Mouse (Mus musculus): ENCODE data around the gene Mdga2. TPM values are rescaled to one million over a fixed set of nuclear protein-coding genes. Genes with fewer than 3 reads are reported as not detected.

Mdga2 gene
- total RNA-seq, 2 experiments from 2014 or later = 0.11 TPM; not detected in 1

DNA sequence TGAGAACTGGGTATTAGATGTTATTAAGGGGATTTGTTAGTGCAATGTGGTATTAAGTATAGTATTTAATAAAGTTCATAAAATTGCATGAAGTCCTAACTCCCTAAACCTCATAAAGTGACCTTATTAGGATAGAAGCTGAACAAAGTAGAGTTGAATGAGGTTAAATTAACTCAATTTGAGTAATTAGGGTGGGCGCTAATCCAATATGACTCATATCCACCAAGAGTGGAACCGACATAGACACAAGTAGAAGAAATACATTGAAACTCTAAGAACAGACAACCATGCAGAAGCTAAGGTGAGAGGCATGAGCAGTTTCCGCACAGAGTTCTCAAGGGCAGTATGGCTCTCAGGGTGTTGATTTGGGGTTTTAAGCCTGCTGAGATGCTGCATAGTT is 165.7 kb downstream of the Mdga2 start:
- no peak for DNase-seq

DNA sequence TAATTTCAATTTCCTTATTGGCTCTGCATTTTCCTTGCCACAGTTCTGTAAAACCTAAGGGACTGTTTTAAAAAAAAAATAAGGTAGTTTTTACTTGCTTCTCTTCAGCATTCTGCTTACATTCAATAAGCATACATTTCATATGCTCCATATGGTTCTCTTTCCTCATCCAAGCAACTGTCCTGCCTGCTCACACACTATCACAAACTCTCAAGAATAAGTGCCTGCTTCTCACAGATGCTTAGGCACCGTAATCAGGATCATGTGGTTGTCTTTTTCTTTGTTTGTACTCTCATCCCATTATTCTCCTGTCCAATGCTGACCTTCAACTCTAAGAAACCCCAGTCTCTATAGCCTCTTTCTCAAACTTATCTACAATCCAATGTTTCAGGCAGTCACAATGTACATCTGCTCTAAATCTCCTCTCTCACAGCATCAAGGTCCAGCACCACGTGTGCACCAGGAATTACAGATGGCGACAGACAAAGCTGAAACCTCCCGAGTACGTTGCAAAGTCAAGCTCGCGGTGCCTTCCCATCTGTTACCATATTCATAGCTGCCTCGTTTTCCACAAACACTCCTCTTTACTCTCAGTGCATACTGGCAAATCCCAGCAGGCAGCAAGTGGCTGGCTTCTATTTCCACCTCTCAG is 177.1 kb downstream of the Mdga2 start:
- DNase-seq = no peak

DNA sequence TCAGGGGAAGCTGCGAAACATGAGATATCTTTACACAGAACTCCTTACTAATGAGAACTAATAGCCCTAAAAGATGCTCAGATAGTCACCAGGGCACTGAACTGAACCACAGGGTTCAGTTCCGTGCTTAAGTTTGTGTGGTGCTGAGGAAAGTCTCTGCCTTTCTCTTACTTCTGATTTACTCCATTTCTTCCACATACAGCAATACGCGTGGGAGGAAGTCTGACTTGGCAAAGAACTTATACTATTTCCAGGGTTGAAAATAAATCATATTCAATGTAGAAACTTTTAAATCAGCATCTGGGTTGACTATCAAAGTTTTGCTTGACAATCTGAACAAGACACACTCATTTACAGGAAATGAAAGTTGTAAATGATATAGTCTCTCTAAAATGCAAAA is 180.5 kb downstream of the Mdga2 start:
- no peak for DNase-seq

DNA sequence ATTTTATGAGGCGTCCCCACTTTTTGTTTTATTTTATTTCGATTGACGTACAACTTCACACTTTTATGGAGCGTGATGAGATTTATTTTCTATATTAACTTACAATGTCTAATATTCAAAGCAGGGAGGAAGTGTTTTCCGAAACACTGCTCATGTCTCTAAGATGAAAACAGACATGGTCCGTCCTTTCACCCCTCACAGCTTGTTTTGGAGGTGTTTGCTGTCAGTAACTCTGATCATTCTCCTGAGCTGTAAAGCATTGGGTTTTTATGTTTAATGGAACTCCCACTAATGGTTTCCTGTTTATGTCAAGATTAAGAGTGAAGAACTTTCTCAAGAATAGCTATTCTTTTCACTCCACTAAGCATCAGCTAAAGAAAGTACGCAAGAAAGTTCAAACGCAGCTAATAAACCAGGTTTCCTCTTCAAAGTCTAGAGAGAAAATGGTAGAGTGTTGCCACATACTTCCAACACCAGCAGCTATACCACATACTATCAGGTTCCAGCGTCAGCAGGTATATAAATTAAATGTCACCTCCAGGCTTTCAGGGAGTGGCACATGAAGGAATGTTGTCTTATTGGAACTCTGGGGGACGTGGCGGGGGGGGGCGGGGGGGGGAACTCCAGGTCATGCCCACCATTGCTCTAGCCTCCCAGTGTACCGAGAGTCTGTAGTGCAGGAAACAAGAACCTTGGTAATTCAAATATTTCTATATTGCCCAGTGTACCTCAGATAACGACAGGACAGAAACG is 186.7 kb downstream of the Mdga2 start:
- DNase-seq = no peak

DNA sequence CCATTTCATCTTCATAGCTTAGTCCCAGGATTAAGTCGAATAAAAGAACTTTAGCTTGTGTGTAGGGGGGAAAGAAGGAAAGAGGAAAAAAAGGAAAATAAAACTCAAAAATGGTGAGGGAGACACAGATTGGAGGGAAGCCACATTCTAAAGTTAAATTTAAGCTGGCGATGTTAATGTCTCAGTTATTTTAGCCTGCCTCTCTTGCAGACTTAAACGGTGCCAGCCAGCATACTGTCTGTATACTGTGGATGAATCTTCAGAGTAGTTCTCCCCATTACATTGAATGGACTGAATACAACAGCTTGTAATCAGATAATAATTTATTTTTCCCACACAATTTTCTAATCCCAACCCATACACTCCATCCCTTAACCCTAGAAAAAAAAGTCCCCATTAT is 205.2 kb downstream of the Mdga2 start:
- no peak for DNase-seq

DNA sequence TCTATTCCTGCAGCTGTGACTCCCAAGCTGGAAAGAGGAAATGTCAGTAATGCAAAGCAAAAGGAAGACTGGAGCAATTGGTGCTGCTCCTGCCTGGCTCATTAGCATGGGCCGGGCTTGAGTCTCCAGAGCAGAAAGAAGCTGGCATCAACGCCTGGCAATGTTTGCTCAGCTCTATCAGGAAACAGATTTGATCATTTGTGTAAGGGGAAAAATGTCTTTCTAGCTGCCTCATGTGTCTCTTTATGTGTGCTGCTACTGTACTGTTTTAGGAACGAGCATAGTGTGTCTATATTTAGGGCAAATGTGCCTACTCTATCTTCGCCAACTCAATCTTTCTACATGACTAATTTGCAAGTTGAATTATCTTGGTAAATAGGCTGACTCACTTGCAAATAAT is 211.0 kb downstream of the Mdga2 start:
- DNase-seq = no peak

DNA sequence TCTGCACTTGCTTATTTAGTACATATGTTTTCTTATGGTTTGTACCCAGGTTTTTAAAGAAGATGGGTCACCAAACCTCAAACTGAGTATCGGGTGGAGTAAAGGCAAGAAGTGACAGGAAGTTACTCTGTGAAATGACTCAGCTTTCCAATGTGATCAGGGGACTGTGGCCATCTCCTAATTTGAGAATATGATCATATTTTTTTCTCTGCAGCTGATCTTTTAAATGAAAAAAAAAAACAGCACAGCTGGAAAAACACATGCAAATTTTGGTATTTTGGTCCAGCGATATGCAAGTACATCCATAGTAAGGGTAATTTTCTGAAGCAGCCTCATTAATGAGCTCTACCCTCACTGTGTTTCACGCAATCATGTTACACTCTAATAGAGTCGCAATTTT is 212.0 kb downstream of the Mdga2 start:
- DNase-seq = no peak

DNA sequence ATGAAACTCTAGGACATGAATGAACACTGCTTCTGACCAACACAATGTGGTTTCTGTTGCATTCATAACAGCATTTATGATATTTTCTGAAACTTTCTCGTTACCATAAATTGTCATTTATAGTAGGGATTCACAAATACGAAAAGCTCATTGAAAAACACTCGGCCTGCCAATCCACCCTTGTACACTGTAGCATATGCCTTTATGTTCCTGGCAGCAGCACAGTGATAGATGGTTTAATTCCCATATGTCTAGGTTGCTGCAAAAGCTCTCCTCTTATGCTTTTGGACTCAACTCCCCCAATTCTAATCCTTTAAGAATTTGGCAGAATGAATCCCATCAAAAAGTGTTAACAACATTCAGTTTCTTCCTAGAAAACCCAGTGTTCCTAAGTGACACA is 213.2 kb downstream of the Mdga2 start:
- DNase-seq = no peak

DNA sequence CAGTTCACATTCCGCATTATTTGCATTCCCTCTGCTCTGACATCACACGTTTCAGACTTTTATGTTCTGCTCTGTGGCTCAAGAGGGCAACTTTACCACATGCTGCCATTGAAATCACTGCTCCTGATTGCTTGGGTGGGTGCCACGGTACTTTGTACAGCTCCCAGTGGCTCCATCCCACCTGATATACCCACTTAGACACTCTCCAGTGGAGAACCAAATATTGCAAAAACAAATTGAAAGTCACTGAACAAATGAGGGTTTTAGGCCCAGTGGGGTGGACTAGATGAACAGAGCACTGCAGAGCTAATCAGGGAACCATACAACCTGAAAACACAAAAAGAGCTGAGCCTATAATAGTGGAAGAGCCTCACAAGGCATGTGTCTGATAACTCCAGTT is 268.2 kb downstream of the Mdga2 start:
- no peak for DNase-seq

DNA sequence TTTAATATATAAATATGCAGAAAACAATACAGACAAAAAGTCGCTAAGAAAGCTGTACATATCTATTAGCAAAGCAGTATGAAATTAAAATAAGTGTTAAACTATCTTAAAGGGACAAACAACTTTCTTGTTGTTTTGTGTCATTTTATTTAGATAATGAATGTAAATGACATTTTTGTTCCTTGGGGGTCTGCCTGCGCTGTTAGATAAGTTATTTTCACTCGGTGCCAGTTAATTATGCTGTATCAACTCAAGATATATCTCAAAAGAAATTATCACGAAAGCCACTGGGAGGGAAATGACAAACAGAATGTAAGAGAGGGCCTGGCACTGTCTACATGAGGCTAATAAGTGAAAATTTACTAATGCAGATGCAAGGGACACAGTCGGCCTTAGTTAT is 306.6 kb downstream of the Mdga2 start:
- no peak for DNase-seq

DNA sequence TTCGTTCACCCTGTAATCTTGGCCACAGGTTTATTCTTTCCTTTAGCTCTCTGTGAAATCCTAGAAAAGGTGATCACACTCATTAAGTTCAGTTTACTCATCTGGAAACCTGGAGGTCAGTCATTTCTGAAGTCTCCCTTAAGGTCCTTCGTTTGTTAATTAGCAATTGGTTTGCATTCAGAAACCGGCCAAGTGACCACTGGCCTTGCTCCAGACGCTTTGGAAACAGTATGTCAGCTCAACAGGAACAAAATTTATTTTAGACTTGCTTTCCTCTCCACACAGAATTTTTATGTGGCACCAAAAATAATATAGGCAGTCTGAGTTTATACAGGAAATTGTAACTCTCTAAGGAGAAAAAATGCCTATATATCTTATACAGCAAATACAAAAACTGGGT is 323.0 kb downstream of the Mdga2 start:
- DNase-seq = no peak

DNA sequence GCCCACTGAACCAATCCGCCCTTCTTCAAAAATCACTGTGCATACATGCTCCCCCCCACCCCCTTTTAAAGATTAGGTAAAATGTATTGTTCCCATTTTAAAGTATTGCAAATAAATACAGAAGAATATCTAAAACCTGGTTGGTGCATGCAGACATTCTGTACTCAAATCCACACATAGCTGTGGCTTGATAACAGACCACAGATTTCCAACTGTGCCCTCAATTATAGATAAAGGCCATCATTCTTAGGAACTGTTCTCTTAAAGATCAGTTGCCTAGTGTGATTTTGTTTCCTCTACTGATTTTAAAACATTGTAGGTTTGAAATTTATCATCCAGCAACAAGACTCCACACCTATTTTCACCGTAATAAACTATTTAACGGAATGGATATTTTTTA is 325.6 kb downstream of the Mdga2 start:
- no peak for DNase-seq

DNA sequence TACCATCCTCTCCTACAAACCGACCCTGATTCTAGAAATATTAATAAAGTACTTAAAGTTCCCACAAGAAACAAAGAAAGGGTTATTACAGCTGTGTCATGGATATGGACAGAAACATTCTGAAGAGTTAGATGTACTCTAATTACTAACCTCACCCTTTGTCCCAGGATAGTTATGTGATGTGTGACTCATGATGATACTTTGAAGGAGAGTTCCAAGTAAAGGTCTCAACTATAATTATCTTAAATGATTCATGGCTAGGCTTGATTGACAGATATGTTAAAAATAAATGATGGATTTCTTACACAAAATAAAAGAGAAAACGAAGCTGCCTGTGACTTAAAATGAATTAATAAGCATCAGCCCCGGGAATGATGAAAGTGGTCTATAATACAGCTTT is 332.1 kb downstream of the Mdga2 start:
- no peak for DNase-seq

DNA sequence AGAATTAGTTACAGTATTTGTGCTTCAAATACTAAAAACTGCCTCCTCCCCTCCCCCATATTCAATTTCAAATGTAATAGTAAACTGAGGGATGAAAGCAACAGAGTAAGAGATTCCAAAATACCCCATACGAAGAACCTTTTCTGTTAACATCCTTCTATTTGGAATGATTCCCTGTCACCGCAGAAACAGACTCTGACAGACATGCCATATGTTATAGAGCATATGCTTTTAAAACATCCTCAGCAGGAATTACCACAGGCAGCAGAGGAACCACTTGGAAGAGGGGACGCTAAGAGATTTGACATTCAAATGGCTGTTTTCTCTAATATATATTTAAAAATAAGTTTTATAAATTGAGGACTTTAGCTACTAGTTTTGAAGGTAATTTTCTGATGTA is 333.1 kb downstream of the Mdga2 start:
- DNase-seq = no peak

DNA sequence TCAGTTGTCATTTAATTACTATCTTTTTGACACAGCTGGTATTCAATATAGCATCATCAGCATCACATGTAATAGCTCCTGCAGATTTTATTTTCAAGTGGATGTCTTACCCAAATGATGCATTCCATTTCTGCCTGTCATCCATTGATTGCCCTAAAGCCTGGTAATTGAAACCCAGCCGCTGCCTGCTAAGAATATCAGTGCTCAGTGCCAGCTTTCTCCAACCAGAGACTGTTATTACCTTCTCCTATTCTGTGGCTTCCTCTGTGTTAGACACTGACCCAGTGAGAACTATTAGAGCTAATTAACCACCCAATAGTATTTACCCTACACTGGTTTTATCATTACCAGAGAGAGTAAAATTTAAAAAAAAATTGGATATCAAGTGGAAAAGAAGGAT is 333.7 kb downstream of the Mdga2 start:
- DNase-seq = no peak

DNA sequence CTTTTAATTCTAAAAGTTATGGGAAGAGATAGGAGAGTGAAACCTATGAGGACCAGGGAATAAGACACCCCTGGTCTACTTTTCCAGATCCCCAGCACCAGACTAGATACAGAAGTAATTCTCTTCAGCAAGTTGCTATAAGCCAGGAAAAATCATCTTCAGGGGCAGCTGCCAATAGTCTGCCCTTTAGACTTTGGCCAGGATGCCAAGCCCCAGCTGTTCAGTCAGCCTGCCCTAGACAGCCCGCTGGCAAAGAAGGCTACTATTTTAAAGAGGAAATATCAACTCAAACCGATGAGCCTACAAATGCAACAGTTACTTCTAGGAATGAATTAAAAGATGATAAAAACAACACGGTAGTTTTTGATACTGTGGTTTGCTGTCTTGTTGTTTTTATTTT is 356.1 kb downstream of the Mdga2 start:
- DNase-seq = peak; percentile 9

DNA sequence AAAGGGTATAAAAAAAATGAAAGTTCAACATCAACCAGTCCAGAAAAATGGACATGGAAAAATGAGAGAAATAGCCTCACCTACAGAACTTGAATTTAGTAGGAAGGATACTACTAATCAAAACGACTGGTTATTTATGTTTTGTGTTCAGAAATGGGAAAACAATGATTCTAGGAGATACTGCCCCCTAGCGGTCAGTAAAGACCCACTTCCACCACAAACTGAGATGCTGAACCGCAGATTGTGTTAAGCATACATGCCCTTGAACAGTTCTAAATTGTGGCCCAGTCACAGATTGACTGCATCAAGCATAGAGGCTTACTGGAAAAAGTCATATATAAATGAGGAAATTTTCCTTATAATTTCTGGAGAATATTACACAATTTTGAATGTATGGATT is 369.2 kb downstream of the Mdga2 start:
- DNase-seq = no peak

DNA sequence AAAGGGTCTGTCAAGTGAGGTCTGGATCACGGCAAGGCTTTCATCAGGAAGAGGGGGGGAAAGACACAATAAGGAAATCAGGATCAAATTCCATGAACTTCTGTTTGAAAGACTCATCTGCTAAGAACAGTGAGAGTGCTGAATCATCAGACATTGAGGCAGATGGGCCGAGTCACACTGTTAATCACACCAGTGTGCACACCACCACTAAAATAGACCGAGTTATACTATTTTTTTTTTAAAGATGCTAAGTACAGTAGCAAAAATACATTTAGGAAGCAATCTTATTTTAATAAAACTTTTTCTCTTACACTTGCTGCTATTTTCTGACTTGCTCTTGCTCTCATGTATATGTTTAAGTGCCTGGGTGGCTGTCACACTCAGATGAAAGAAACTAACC is 382.0 kb downstream of the Mdga2 start:
- DNase-seq = no peak

DNA sequence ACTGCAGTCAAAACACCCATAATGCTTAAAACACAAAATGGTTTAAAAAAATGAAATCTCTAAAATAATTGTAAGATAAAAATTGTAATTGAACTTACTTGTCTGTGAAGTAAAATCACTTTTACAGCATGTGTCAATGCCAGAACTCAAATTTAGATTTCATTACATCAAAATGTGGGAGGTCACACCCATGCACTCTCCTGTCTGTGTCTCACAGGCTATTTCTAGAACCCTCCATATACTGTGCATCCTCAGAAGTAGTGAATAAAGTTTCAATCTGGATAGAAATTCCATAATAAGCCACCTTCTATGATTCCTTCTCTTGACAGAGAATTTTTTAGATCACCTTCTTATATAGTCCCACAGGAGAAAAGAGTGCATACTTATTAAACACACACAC is 466.7 kb downstream of the Mdga2 start:
- DNase-seq = no peak

DNA sequence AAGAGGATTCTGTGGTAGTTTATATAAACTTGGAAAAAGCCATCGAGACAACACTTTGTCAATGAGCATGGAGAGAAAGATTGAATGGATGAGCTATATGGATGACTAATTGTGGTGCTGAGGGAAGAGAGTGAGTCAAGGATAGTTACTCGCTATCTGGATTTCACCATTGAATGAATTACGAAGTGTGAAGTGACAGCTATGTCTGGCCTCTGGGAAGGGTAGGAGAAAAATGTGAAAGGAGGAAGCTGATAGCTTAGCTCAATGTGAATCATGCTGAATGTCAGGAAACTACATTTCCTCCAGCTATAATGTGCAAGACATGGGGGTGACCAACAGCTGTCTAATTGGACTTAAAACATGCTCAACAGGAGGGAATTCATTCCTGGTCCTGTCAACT is 487.8 kb downstream of the Mdga2 start:
- DNase-seq = no peak

DNA sequence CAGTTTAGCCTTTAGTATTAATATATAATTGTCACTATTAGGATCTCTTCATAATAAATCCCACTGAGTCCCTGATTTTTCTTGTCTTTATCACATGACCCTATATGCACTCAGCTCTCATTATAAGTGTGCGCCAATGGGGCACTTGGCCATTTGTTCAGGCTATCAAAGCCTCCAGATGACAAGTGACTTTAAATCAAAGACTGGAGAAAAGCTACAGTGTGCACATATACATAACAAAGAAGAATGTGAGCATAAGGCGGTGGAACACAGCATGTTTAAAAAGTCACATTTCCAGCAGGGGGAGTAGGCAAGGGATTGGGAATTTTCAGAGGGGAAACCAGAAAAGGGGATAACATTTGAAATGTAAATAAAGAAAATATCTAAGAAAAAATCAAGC is 497.9 kb downstream of the Mdga2 start:
- no peak for DNase-seq

DNA sequence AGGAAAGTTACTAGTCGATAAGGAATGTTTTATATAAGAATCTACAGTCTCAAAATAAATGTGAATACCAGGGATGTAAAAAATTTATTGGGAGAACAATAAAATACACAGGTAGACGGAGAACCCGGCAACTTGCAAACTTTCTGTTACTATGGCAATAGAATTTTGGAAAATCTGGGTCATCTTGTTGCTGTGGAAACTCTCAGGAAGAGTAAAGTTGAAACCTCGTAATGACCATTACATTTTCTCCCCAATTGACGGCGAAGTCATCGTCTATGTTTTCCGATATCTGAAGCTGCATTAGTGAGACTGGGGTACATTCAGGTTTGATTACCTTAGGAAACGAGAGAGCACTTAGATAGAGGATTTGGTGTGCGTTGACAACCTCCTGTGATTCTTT is 514.0 kb downstream of the Mdga2 start:
- no peak for DNase-seq

DNA sequence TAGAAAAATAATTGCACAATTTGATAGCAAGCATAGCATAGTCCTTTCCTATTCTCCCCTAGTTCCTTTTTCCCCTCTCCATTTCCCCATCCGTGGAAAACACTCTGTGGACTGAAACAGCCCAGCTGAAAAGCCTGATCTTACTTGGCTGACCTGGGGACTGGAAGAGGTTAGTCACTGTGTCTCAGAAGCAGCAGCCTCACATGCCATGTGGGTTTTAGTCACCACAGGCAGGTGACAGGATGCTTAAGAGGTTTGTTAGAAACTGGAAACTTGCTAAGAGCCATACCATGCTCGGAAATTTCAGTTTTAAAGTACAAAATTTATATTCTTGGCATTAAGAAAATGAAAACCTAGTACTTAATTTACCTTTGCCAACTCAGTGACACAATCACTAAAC is 514.9 kb downstream of the Mdga2 start:
- DNase-seq = no peak

DNA sequence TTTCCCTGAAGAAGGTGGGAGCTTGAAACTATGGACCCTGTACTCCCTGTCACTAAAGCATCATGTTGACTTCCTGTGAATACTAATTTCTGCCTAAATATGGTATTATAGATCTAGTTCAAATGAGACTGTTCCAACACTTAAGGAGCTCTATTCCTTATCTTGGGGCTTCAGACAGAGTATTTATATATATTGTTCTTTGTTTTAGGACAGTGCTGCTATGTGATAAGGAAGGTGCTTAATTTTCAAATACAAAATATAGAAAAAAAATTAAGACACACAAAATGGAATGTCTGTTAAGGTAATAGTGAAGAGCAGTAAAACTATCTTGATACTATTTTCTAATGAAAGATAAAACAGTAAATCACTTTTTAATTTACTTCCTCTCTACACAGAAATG is 517.3 kb downstream of the Mdga2 start:
- DNase-seq = no peak
